Mouse (Mus musculus) embryonic stem cell, embryonic (primary cell): ENCODE data around the gene Gm20388.

Experiments
- CTCF ChIA-PET, 4 experiments: fragments of 300-600 bp in 2 of 4; fragments of 350-600 bp in 2 of 4; sonication (Branson Sonifier 250); formaldehyde crosslinking; loops; one replicate each; lab custom pipeline; 2022; ENCODE audit warnings: inconsistent platforms in 2 of 4; lab: Charles Lee
- POLR2A ChIA-PET, 4 experiments: fragments of 300-600 bp in 2 of 4; fragments of 350-600 bp in 2 of 4; sonication (Branson Sonifier 250); formaldehyde crosslinking; loops; one replicate each; lab custom pipeline; 2022; ENCODE audit warnings: antibody characterized with exemption in 4 of 4, inconsistent platforms in 1 of 4; lab: Charles Lee

Gm20388 gene

GRCm38 (mm10) chr8:120902346-120902745 is 991.7 kb downstream of the Gm20388 start:
- ChIA-PET CTCF (interaction anchor here in 1 of 4 experiments (3.0 kb wide), 1 partner anchor 15 kb away, joined by 9 read pairs; no protein-coding TSS in a partner anchor), POLR2A (no interaction called here)

GRCm38 (mm10) chr8:120907671-120908070 is 997.0 kb downstream of the Gm20388 start:
- CTCF ChIA-PET: no interaction called here
- POLR2A ChIA-PET: no interaction called here

- CTCF ChIA-PET: interaction anchor here in 1 of 4 experiments (1.3 kb wide), 1 partner anchor 24 kb away, joined by 3 read pairs; no protein-coding TSS in a partner anchor
- POLR2A ChIA-PET: no interaction called here
Observed at GRCm38 (mm10) chr8:120910936-120911335, 1000.3 kb downstream of the Gm20388 start.

- POLR2A ChIA-PET: no interaction called here
- CTCF ChIA-PET: no interaction called here
Observed at GRCm38 (mm10) chr8:120912463-120912862, 1001.8 kb downstream of the Gm20388 start.

- ChIA-PET POLR2A (interaction anchor here in 1 of 4 experiments (0.9 kb wide), 1 partner anchor 11 kb away, joined by 3 read pairs; no protein-coding TSS in a partner anchor), CTCF (no interaction called here)
Observed at GRCm38 (mm10) chr8:120916831-120917435, 1006.3 kb downstream of the Gm20388 start.

GRCm38 (mm10) chr8:120920527-120920926 is 1009.9 kb downstream of the Gm20388 start:
- ChIA-PET POLR2A (no interaction called here), CTCF (no interaction called here)

- POLR2A ChIA-PET: no interaction called here
- CTCF ChIA-PET: no interaction called here
Observed at GRCm38 (mm10) chr8:120926201-120926600, 1015.6 kb downstream of the Gm20388 start.

- ChIA-PET CTCF (interaction anchor here in 1 of 4 experiments (0.6 kb wide), 1 partner anchor 822 kb away, joined by 4 read pairs; no protein-coding TSS in a partner anchor), POLR2A (interaction anchor here in 1 of 4 experiments (0.8 kb wide), 1 partner anchor 11 kb away, joined by 3 read pairs; no protein-coding TSS in a partner anchor)
Observed at GRCm38 (mm10) chr8:120928082-120928481, 1017.4 kb downstream of the Gm20388 start.

- CTCF ChIA-PET: interaction anchor here in 2 of 4 experiments (0.7 to 1.2 kb wide), 2 partner anchors 35 to 158 kb away, joined by 3 to 6 read pairs; no protein-coding TSS in a partner anchor
- POLR2A ChIA-PET: interaction anchor here in 3 of 4 experiments (0.6 to 0.7 kb wide), 4 partner anchors 65 to 1646 kb away, joined by 3 to 13 read pairs (median 5); no protein-coding TSS in a partner anchor
Observed at GRCm38 (mm10) chr8:120934596-120934995, 1024.0 kb downstream of the Gm20388 start.

GRCm38 (mm10) chr8:120936685-120937084 is 1026.0 kb downstream of the Gm20388 start:
- ChIA-PET CTCF (interaction anchor here in 1 of 4 experiments (1.0 kb wide), 1 partner anchor 34 kb away, joined by 3 read pairs; no protein-coding TSS in a partner anchor), POLR2A (no interaction called here)

GRCm38 (mm10) chr8:120937474-120937873 is 1026.8 kb downstream of the Gm20388 start:
- POLR2A ChIA-PET: no interaction called here
- CTCF ChIA-PET: interaction anchor here in 2 of 4 experiments (0.7 to 1.0 kb wide), 2 partner anchors 14 to 33 kb away, joined by 3 read pairs; no protein-coding TSS in a partner anchor

GRCm38 (mm10) chr8:120940287-120940686 is 1029.6 kb downstream of the Gm20388 start:
- ChIA-PET CTCF (interaction anchor here in 1 of 4 experiments (1.3 to 1.6 kb wide), 2 partner anchors 30 to 295 kb away, joined by 3 to 5 read pairs; no protein-coding TSS in a partner anchor), POLR2A (interaction anchor here in 1 of 4 experiments (0.6 kb wide), 1 partner anchor 234 kb away, joined by 4 read pairs; no protein-coding TSS in a partner anchor)

GRCm38 (mm10) chr8:120947240-120947639 is 1036.6 kb downstream of the Gm20388 start:
- ChIA-PET POLR2A (interaction anchor here in 1 of 4 experiments (1.1 kb wide), 1 partner anchor 12 kb away, joined by 3 read pairs; no protein-coding TSS in a partner anchor), CTCF (interaction anchor here in 3 of 4 experiments (0.5 to 1.9 kb wide), 4 partner anchors 23 to 1640 kb away, joined by 3 to 6 read pairs (median 4); no protein-coding TSS in a partner anchor)

- POLR2A ChIA-PET: interaction anchor here in 1 of 4 experiments (0.6 to 0.7 kb wide), 2 partner anchors 749 to 1114 kb away, joined by 3 read pairs; no protein-coding TSS in a partner anchor
- CTCF ChIA-PET: interaction anchor here in 2 of 4 experiments (0.7 to 1.2 kb wide), 3 partner anchors 61 to 148 kb away, joined by 3 to 4 read pairs (median 3); no protein-coding TSS in a partner anchor
Observed at GRCm38 (mm10) chr8:120948050-120948595, 1037.5 kb downstream of the Gm20388 start.

GRCm38 (mm10) chr8:120948620-120949491 is 1038.2 kb downstream of the Gm20388 start:
- ChIA-PET POLR2A (no interaction called here), CTCF (interaction anchor here in 2 of 4 experiments (0.6 to 0.9 kb wide), 3 partner anchors 21 to 141 kb away, joined by 3 to 4 read pairs (median 4); no protein-coding TSS in a partner anchor)

- ChIA-PET POLR2A (no interaction called here), CTCF (interaction anchor here in 2 of 4 experiments (0.6 to 0.7 kb wide), 2 partner anchors 267 to 650 kb away, joined by 3 to 6 read pairs; no protein-coding TSS in a partner anchor)
Observed at GRCm38 (mm10) chr8:120950674-120951218, 1040.1 kb downstream of the Gm20388 start.

- ChIA-PET CTCF (interaction anchor here in 3 of 4 experiments (1.0 to 3.4 kb wide), 5 partner anchors 11 to 131 kb away, joined by 3 to 9 read pairs (median 5); no protein-coding TSS in a partner anchor), POLR2A (interaction anchor here in 1 of 4 experiments (1.0 kb wide), 1 partner anchor 131 kb away, joined by 3 read pairs; no protein-coding TSS in a partner anchor)
Observed at GRCm38 (mm10) chr8:120959470-120959891, 1048.8 kb downstream of the Gm20388 start.
